Mouse (Mus musculus): ENCODE data around the gene Elfn2. TPM values are rescaled to one million over a fixed set of nuclear protein-coding genes. Genes with fewer than 3 reads are reported as not detected.

Elfn2 gene
- polyA plus RNA-seq, 1 experiment, result 8.4 TPM

DNA sequence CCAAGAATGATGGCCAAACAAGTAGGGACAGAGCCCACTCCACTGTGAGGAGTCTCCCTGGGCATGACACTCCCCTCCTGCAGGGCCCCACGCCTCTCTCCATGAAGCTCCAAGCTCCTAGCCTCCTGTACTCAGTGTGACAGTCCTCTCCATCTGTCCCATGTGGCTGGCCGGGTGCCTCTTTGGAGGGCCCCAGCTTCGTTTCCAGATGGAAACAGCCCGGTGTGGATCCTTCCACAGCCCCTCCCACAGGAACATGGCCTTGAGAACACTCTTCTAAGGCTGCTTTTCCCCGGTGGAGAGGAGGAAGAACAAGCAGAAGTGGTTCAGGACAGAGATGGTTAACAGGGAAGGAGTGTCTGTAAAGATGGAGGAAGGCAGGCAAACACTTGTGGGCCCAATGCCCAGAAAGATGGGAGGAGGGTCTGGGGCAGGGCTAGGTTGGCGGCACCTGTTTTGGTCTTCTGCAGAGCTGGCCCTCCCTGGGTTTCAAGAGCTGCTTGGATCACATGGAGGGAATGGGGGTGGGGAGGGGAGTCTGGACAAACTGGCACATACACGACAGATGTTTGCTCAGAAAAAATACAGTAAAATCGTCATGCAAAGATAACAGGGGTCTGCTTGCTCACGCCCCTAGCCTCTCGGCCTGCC lies 49.2 kb downstream of the Elfn2 start:
- WGBS, result 65% methylated on average over 10 of the region's 10 CpGs
- peaks cover 5% of the 10 kb centered on the region; the same call in 1 of the 2 replicates for H3K4me1 ChIP-seq (replicated peaks; ENCODE audit: control insufficient read depth, insufficient read depth, low read length)
- H3K36me3 ChIP-seq (ENCODE audit: control insufficient read depth, insufficient read depth, low read length), result no peaks in the 10 kb centered on the region
- no peak for TF ChIP-seq POLR2A (IDR thresholded peaks at IDR 0.05; ENCODE audit: control insufficient read depth, extremely low read depth, insufficient read depth, low read length, poor library complexity)
- no peak for TF ChIP-seq CTCF (IDR thresholded peaks at IDR 0.05; ENCODE audit: borderline replicate concordance, control insufficient read depth, extremely low read depth, insufficient read depth, low read length, poor library complexity)
- H3K27me3 ChIP-seq (ENCODE audit: control insufficient read depth, insufficient read depth, low read length), result no peaks in the 10 kb centered on the region
- H3K27ac ChIP-seq (ENCODE audit: control insufficient read depth, insufficient read depth, low read length), result no peak overlapping the region
- no peak for DNase-seq
- no peak overlapping the region for H3K4me3 ChIP-seq (ENCODE audit: control insufficient read depth, insufficient read depth, low read length)

DNA sequence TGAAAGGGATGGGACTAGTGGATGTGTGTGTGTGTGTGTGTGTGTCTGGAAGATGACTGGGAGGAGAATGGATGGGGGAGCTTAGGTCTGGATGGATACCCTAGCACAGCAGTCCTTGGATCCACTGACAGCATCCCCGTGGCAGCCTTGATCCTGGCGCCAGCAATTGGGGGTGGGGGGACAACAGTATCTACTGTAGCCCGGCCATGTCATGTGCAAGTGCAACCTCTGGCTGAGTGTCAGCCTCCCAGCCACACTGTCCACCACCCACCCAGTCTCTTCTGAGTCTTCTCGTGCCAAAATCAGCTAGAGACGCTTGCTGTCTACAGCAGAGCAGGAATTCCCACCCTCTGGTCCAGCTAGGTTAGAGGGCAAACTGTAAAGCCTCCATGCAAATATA lies 54.3 kb downstream of the Elfn2 start:
- H3K27ac ChIP-seq (ENCODE audit: control insufficient read depth, insufficient read depth, low read length), result no peak overlapping the region
- no peak for TF ChIP-seq CTCF (IDR thresholded peaks at IDR 0.05; ENCODE audit: borderline replicate concordance, control insufficient read depth, extremely low read depth, insufficient read depth, low read length, poor library complexity)
- no peak for TF ChIP-seq POLR2A (IDR thresholded peaks at IDR 0.05; ENCODE audit: control insufficient read depth, extremely low read depth, insufficient read depth, low read length, poor library complexity)
- H3K27me3 ChIP-seq (ENCODE audit: control insufficient read depth, insufficient read depth, low read length), result no peaks in the 10 kb centered on the region
- no peak for DNase-seq
- H3K4me1 ChIP-seq (replicated peaks; ENCODE audit: control insufficient read depth, insufficient read depth, low read length), result no peaks in the 10 kb centered on the region
- WGBS, result 94% methylated on average over 5 of the region's 5 CpGs
- no peak overlapping the region for H3K4me3 ChIP-seq (ENCODE audit: control insufficient read depth, insufficient read depth, low read length)
- H3K36me3 ChIP-seq (ENCODE audit: control insufficient read depth, insufficient read depth, low read length), result no peaks in the 10 kb centered on the region

DNA sequence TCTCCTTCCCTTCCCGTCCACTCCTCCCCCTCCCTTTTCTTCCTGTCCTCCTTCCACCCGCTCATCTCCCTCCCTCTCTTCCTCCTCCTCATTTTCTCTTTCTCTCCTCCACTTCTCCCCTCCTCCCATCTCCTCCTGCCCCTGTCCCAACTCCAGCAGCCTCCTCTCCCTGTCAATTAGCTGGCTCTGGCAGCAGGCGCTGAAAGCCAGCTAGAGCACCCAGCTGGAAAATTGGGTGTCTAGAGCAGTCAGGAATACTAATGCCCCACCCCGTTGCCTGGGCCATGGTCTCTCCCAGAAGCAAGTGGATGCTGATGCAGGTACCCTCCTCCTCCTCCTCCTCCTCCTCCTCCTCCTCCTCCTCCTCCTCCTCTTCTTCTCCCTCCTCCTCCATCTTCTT lies 67.4 kb downstream of the Elfn2 start:
- no peak for DNase-seq
- WGBS, result 67% methylated on average over 4 of the region's 4 CpGs
- H3K27me3 ChIP-seq (ENCODE audit: control insufficient read depth, insufficient read depth, low read length), result no peaks in the 10 kb centered on the region
- no peaks in the 10 kb centered on the region for H3K36me3 ChIP-seq (ENCODE audit: control insufficient read depth, insufficient read depth, low read length)
- no peak overlapping the region for H3K4me3 ChIP-seq (ENCODE audit: control insufficient read depth, insufficient read depth, low read length)
- H3K4me1 ChIP-seq (replicated peaks; ENCODE audit: control insufficient read depth, insufficient read depth, low read length), result no peaks in the 10 kb centered on the region
- TF ChIP-seq CTCF (IDR thresholded peaks at IDR 0.05; ENCODE audit: borderline replicate concordance, control insufficient read depth, extremely low read depth, insufficient read depth, low read length, poor library complexity), result no peak
- no peak for TF ChIP-seq POLR2A (IDR thresholded peaks at IDR 0.05; ENCODE audit: control insufficient read depth, extremely low read depth, insufficient read depth, low read length, poor library complexity)
- H3K27ac ChIP-seq (ENCODE audit: control insufficient read depth, insufficient read depth, low read length), result no peak overlapping the region

DNA sequence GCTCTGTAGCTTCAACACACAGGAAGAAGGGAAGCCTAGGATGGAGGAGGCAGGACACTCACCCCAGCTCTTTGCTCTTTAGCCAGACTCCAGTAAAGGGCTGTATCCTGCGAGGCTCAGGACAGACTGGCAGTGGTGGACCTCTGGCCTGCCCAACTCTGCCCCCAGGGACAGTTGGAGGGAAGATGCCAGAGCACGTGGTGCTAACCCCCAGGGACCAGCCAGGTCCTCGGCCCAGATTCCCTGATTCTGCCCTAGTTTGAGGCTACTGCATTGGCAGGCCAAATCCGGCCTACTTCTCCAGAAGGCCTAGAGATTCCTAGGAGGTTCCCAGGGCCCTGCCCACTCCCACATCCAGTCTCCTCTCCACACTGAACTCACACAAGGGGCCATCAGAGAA lies 70.8 kb downstream of the Elfn2 start:
- TF ChIP-seq POLR2A (IDR thresholded peaks at IDR 0.05; ENCODE audit: control insufficient read depth, extremely low read depth, insufficient read depth, low read length, poor library complexity) (no peak), CTCF (IDR thresholded peaks at IDR 0.05; ENCODE audit: borderline replicate concordance, control insufficient read depth, extremely low read depth, insufficient read depth, low read length, poor library complexity) (no peak)
- no peak for DNase-seq
- no peaks in the 10 kb centered on the region for H3K27me3 ChIP-seq (ENCODE audit: control insufficient read depth, insufficient read depth, low read length)

DNA sequence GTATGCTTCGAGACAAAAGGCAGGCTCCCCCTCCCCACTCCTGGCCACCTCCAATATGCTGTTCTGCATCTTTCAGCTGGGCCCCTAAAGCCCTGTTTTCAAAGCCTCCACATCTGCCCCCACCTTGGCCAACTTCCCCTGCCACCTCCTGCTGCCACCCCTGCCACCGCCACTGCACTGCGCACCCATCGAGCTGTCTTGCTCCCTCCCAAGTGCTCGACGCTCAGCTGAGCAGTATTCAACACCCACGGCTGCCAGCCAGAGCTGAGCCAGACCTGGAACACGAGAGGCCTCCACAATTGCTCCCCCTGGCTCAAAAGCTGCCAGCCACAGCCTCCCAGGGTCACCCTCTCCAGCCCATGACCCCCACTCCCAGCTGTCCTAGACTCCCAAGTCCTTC lies 74.0 kb downstream of the Elfn2 start:
- Histone ChIP-seq H3K27ac (ENCODE audit: control insufficient read depth, insufficient read depth, low read length) (no peak overlapping the region), H3K36me3 (ENCODE audit: control insufficient read depth, insufficient read depth, low read length) (no peaks in the 10 kb centered on the region), H3K27me3 (ENCODE audit: control insufficient read depth, insufficient read depth, low read length) (no peaks in the 10 kb centered on the region), H3K4me1 (replicated peaks; ENCODE audit: control insufficient read depth, insufficient read depth, low read length) (0 out of 2 replicates have a peak, but pooled peaks cover 6% of the 10 kb centered on the region), H3K4me3 (ENCODE audit: control insufficient read depth, insufficient read depth, low read length) (no peak overlapping the region)
- 23% methylated on average over 8 of the region's 8 CpGs for WGBS
- DNase-seq, result no peak
- TF ChIP-seq POLR2A (IDR thresholded peaks at IDR 0.05; ENCODE audit: control insufficient read depth, extremely low read depth, insufficient read depth, low read length, poor library complexity), result no peak
- TF ChIP-seq CTCF (IDR thresholded peaks at IDR 0.05; ENCODE audit: borderline replicate concordance, control insufficient read depth, extremely low read depth, insufficient read depth, low read length, poor library complexity), result no peak

More for the DNA sequence above, 70.8 kb downstream of the Elfn2 start:
- H3K27ac ChIP-seq (ENCODE audit: control insufficient read depth, insufficient read depth, low read length), result no peak overlapping the region
- no peak overlapping the region for H3K4me3 ChIP-seq (ENCODE audit: control insufficient read depth, insufficient read depth, low read length)
- H3K36me3 ChIP-seq (ENCODE audit: control insufficient read depth, insufficient read depth, low read length), result no peaks in the 10 kb centered on the region
- WGBS, result 93% methylated on average over 4 of the region's 4 CpGs
- H3K4me1 ChIP-seq (replicated peaks; ENCODE audit: control insufficient read depth, insufficient read depth, low read length), result 0 out of 2 replicates have a peak, but pooled peaks cover 6% of the 10 kb centered on the region

DNA sequence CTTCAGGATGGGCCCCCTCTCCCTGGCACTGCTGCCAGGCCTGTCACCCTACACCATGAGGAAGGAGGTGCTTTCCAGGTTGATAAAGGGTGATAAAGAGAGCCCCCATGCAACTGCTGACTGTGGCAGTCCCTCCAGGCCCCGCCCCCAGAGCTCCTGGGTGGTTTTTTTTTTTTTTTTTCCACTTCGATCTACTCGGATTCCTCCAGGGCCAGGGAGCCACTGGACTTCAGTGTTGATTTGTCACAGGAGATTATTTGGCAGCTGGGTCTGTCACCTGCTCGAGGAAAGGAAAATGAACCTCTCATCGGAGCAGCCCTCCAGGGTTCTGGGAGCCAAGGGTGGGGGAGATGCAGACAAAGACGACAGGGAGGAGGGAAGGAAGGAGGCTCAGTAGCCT lies 74.9 kb downstream of the Elfn2 start:
- no peaks in the 10 kb centered on the region for H3K27me3 ChIP-seq (ENCODE audit: control insufficient read depth, insufficient read depth, low read length)
- no peak for DNase-seq
- WGBS, result 43% methylated on average over 6 of the region's 6 CpGs
- no peak overlapping the region for H3K4me3 ChIP-seq (ENCODE audit: control insufficient read depth, insufficient read depth, low read length)
- 0 out of 2 replicates have a peak, but pooled peaks cover 6% of the 10 kb centered on the region for H3K4me1 ChIP-seq (replicated peaks; ENCODE audit: control insufficient read depth, insufficient read depth, low read length)
- no peak overlapping the region for H3K27ac ChIP-seq (ENCODE audit: control insufficient read depth, insufficient read depth, low read length)
- TF ChIP-seq CTCF (IDR thresholded peaks at IDR 0.05; ENCODE audit: borderline replicate concordance, control insufficient read depth, extremely low read depth, insufficient read depth, low read length, poor library complexity) (no peak), POLR2A (IDR thresholded peaks at IDR 0.05; ENCODE audit: control insufficient read depth, extremely low read depth, insufficient read depth, low read length, poor library complexity) (no peak)
- H3K36me3 ChIP-seq (ENCODE audit: control insufficient read depth, insufficient read depth, low read length), result no peaks in the 10 kb centered on the region

Measured in thymus, adult 2 months (tissue).